10 mouse cellular contexts compared by ENCODE assay signal in the genomic region with DNA sequence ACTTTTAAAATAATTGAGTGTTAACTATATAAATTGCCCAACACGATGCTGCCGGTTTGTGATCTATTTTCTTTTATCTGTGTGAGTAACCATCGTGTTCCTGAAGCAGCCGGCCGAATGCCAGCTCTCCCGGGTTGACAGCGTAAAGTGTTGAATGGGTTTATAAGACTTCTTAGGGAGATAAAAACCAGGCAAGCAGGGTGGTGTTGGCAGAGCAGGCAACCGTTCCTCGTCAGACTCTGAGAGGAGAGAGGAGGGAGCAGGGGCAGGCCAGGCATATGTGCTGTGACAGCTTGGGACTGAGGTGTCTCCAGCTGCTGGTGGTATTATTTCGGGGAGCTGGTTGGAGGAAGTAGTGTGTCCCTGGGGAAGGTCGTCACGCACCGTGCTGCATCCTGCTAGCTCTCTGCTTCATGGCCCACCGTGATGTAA.
DNase-seq lines count a peak whose midpoint lies in the region; TF ChIP-seq lines count a peak whose summit lies in the region.
"Had no signal": no experiment of that assay in that cellular context is flagged by ENCODE, and none has a peak within 500 bp of the region (broad histone marks: within the 10 kb centered on the region; RNA-seq: fewer than 3 reads in every experiment).

No protein-coding gene starts in this region.

- TF ChIP-seq CTCF in gastrocnemius, adult 2 months (IDR thresholded peaks at IDR 0.05), result no peak
- TF ChIP-seq CTCF in kidney, adult 2 months (conservative IDR thresholded peaks at IDR 0.05; ENCODE audit: insufficient read depth, insufficient read length, low read depth, low read length), result no peak

- DNase-seq in layer of hippocampus, adult 9-11 months, result peak; percentile 19
- DNase-seq in layer of hippocampus, postnatal 14 days (ENCODE audit: low spot score in 2 of 2), result no peak
- peak; percentile 23 to 26 for DNase-seq in frontal cortex, postnatal 36 days (ENCODE audit: low spot score in 2 of 2)
- peak; percentile 4 to 11 for DNase-seq in left cerebral cortex, adult 8-10 months (ENCODE audit: low spot score in 2 of 2)
- peak; percentile 21 for DNase-seq in right cerebral cortex, postnatal 14 days
- no peak for DNase-seq in gastrocnemius, postnatal 36 days
- DNase-seq in gastrocnemius, adult 2 months, result no peak
- DNase-seq in kidney, adult 2 months, result no peak

- intact Hi-C loops in gastrocnemius, postnatal 36 days (cut with DNase I), result no loop called here
- intact Hi-C loops in gastrocnemius, adult 2 months (cut with DNase I), result no loop called here

- H3K27me3 ChIP-seq in kidney, adult 2 months (replicated peaks; ENCODE audit: control insufficient read depth, insufficient read depth, low read length), result no peaks in the 10 kb centered on the region

- 38% methylated on average over 14 of the region's 14 CpGs for WGBS in kidney, adult 2 months

- H3K4me3 ChIP-seq in gastrocnemius, adult 2 months, result no peak overlapping the region
- H3K4me3 ChIP-seq in kidney, adult 2 months (ENCODE audit: insufficient read depth, low read depth, low read length), result no peak overlapping the region
- H3K4me3 ChIP-seq: forebrain, embryonic 13.5 days had no signal

- no peaks in the 10 kb centered on the region; the same call in 1 of the 2 replicates for H3K4me1 ChIP-seq in kidney, adult 2 months (ENCODE audit: control insufficient read depth, insufficient read depth, low read length)

- H3K36me3 ChIP-seq in kidney, adult 2 months (ENCODE audit: control insufficient read depth, insufficient read depth, low read length), result no peaks in the 10 kb centered on the region

- no peak for TF ChIP-seq POLR2A in kidney, adult 2 months (IDR thresholded peaks at IDR 0.05; ENCODE audit: low read depth, low read length)

- no peak overlapping the region for H3K27ac ChIP-seq in gastrocnemius, adult 2 months
- no peak overlapping the region for H3K27ac ChIP-seq in kidney, adult 2 months (ENCODE audit: insufficient read depth, low read depth, low read length)
- H3K27ac ChIP-seq: forebrain, embryonic 13.5 days; macrophage had no signal

Comparison
In these comparisons a context has a peak if more than half of its experiments do, and no peak if none do; other contexts are left out.
1. DNase-seq: peak in layer of hippocampus, adult 9-11 months (single experiment), frontal cortex, postnatal 36 days (2 of 2), left cerebral cortex, adult 8-10 months (2 of 2) and right cerebral cortex, postnatal 14 days (single experiment); none in layer of hippocampus, postnatal 14 days (0 of 2), gastrocnemius, postnatal 36 days (0 of 2), gastrocnemius, adult 2 months (single experiment) and kidney, adult 2 months (single experiment).